9 mouse cellular contexts compared by ENCODE assay signal in genomic region chr7:34919809-34920208, GRCm38 (mm10). TPM values are rescaled to one million over a fixed set of nuclear protein-coding genes. Genes with fewer than 3 reads are reported as not detected.
DNase-seq lines count a peak whose midpoint lies in the region; ATAC-seq and TF ChIP-seq lines count a peak whose summit lies in the region.
"Had no signal": no experiment of that assay in that cellular context is flagged by ENCODE, and none has a peak within 500 bp of the region (broad histone marks: within the 10 kb centered on the region; RNA-seq: fewer than 3 reads in every experiment).

No protein-coding gene starts in this region.

- 49% methylated on average over 5 of the region's 5 CpGs for WGBS in heart, embryonic 11.5 days (ENCODE audit: insufficient replicate concordance)
- WGBS in kidney, adult 2 months, result 66% methylated on average over 5 of the region's 5 CpGs
- 52% methylated on average over 5 of the region's 5 CpGs for WGBS in hindbrain, embryonic 12.5 days

- no peak overlapping the region for H3K9ac ChIP-seq in heart, embryonic 11.5 days (ENCODE audit: low read depth, low read length)
- no peak overlapping the region for H3K9ac ChIP-seq in hindbrain, embryonic 12.5 days
- H3K9ac ChIP-seq: embryonic facial prominence, embryonic 15.5 days had no signal

- intact Hi-C loops in heart, postnatal 14 days (cut with DNase I), result loop anchor here (2.0 kb wide), 1 partner anchor 243 kb away; no protein-coding TSS in a partner anchor

- no peaks in the 10 kb centered on the region for H3K27me3 ChIP-seq in heart, embryonic 11.5 days (ENCODE audit: control insufficient read depth, insufficient read depth, low read length)
- H3K27me3 ChIP-seq in kidney, adult 2 months (replicated peaks; ENCODE audit: control insufficient read depth, insufficient read depth, low read length), result no peaks in the 10 kb centered on the region
- H3K27me3 ChIP-seq in hindbrain, embryonic 12.5 days, result no peaks in the 10 kb centered on the region
- H3K27me3 ChIP-seq: embryonic facial prominence, embryonic 15.5 days had no signal

- no peak overlapping the region for H3K4me3 ChIP-seq in heart, embryonic 11.5 days (ENCODE audit: low read depth, low read length)
- H3K4me3 ChIP-seq in kidney, adult 2 months (ENCODE audit: insufficient read depth, low read depth, low read length), result no peak overlapping the region
- no peak overlapping the region for H3K4me3 ChIP-seq in hindbrain, embryonic 12.5 days
- H3K4me3 ChIP-seq: embryonic facial prominence, embryonic 15.5 days had no signal

- no peak overlapping the region for H3K27ac ChIP-seq in heart, embryonic 11.5 days (ENCODE audit: low read depth, low read length)
- no peak overlapping the region for H3K27ac ChIP-seq in kidney, adult 2 months (ENCODE audit: insufficient read depth, low read depth, low read length)
- no peak overlapping the region for H3K27ac ChIP-seq in hindbrain, embryonic 12.5 days
- H3K27ac ChIP-seq: embryonic facial prominence, embryonic 15.5 days had no signal

- TF ChIP-seq POLR2A in kidney, adult 2 months (IDR thresholded peaks at IDR 0.05; ENCODE audit: low read depth, low read length), result no peak

- peak; percentile 96 for TF ChIP-seq CTCF in kidney, adult 2 months (conservative IDR thresholded peaks at IDR 0.05; ENCODE audit: insufficient read depth, insufficient read length, low read depth, low read length)

- H3K9me3 ChIP-seq in heart, embryonic 11.5 days (replicated peaks; ENCODE audit: control insufficient read depth, low read length), result no peaks in the 10 kb centered on the region
- no peaks in the 10 kb centered on the region for H3K9me3 ChIP-seq in hindbrain, embryonic 12.5 days (replicated peaks)
- H3K9me3 ChIP-seq: embryonic facial prominence, embryonic 15.5 days had no signal

- no peak for ATAC-seq in heart, embryonic 11.5 days (replicated peaks; ENCODE audit: insufficient number of reproducible peaks, low FRiP score, low TSS enrichment)
- peak; percentile 73 for ATAC-seq in megakaryocyte progenitor cell, adult 5-6 weeks (replicated peaks; ENCODE audit: poor library complexity)
- ATAC-seq in hindbrain, embryonic 12.5 days (ENCODE audit: low FRiP score), result no peak

- DNase-seq in heart, postnatal 14 days, result peak; percentile 24 to 32
- DNase-seq in CD4-positive, CD25-positive, alpha-beta regulatory T cell, adult 2 months (ENCODE audit: low read depth, low spot score), result peak; percentile 70
- DNase-seq in adipocyte (ENCODE audit: low spot score), result peak; percentile 13
- DNase-seq in kidney, adult 2 months, result peak; percentile 51
- no peak for DNase-seq in cerebellum, adult 9-10 months

- H3K4me1 ChIP-seq in heart, embryonic 11.5 days (ENCODE audit: control insufficient read depth, insufficient read depth, low read length), result no peaks in the 10 kb centered on the region; the same call in 1 of the 2 replicates
- H3K4me1 ChIP-seq in kidney, adult 2 months (ENCODE audit: control insufficient read depth, insufficient read depth, low read length), result peaks cover 36% of the 10 kb centered on the region
- 0 out of 2 replicates have a peak, but pooled peaks cover 8% of the 10 kb centered on the region for H3K4me1 ChIP-seq in hindbrain, embryonic 12.5 days
- H3K4me1 ChIP-seq: embryonic facial prominence, embryonic 15.5 days had no signal

- no peak overlapping the region for H3K4me2 ChIP-seq in heart, embryonic 11.5 days
- no peak overlapping the region for H3K4me2 ChIP-seq in hindbrain, embryonic 12.5 days (replicated peaks)
- H3K4me2 ChIP-seq: embryonic facial prominence, embryonic 15.5 days had no signal

- H3K36me3 ChIP-seq in heart, embryonic 11.5 days (ENCODE audit: control insufficient read depth, insufficient read depth, low read length), result no peaks in the 10 kb centered on the region
- no peaks in the 10 kb centered on the region for H3K36me3 ChIP-seq in kidney, adult 2 months (ENCODE audit: control insufficient read depth, insufficient read depth, low read length)
- no peaks in the 10 kb centered on the region for H3K36me3 ChIP-seq in hindbrain, embryonic 12.5 days

RNA-seq across cellular contexts. Expression of gene Pepd, which starts 7.6 kb away (rescaled TPM):
- 10 to 100 TPM; 22.2 to 23.9 TPM for total RNA-seq in heart, postnatal 14 days (2021)
- polyA plus RNA-seq in heart, embryonic 11.5 days (2014; fragmentation: Nextera tagmentation; extraction: Ambion mirVana), result 53.9 and 54.0 TPM in 2 replicates
- 299 and 326 TPM in 2 replicates for polyA plus RNA-seq in kidney, adult 2 months (2012; rRNA removed)
- total RNA-seq in megakaryocyte progenitor cell, adult 5-6 weeks (2015), result 32.6 and 37.7 TPM in 2 replicates
- 30.8 and 40.6 TPM in 2 replicates for total RNA-seq in megakaryocyte progenitor cell, adult 5-6 weeks (2017)
- 55.6 and 56.0 TPM in 2 replicates for polyA plus RNA-seq in hindbrain, embryonic 12.5 days (2016; fragmentation: Nextera tagmentation; extraction: Ambion mirVana)
